Mouse (Mus musculus): ENCODE measurements around the gene Mrps34.
A peak's percentile ranks its signal among the peaks of the same experiment; 100 is the strongest.

DNA sequence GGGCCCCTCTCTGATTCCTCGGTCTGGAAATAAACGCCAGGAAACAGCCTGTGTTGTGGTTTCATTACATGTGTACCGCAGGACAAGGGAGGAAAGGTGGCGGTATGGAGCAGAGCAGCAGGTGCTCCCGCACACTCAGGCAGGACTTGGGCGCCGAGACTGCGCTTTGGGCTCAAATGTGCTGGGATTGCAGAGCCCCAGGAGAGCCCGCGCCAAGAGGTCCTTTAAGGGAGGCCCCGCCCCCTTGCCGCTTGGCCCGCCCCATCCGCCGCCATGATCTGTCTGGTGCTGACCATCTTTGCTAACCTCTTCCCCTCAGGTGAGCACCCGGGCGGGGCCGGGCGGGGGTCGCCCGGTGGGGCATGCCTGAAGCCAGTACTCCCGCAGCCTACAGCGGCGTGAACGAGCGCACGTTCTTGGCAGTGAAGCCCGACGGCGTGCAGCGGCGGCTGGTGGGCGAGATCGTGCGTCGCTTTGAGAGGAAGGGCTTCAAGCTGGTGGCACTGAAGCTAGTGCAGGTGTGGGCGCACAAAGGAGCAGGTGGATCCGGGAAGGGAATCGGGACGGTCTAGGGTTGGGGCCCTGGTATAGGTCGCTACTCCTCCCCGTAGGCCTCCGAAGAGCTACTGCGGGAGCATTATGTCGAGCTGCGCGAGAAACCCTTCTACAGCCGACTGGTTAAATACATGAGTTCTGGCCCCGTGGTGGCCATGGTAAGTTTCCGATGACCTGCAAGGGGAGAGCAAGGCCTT lies 1.5 kb downstream of the Mrps34 start, which contains the start of gene Nme3:
- TF ChIP-seq CTCF (IDR thresholded peaks at IDR 0.05; ENCODE audit: borderline replicate concordance, extremely low read depth, insufficient read depth, insufficient read length) = peak; percentile 13; the same call in 1 of the 2 replicates
- TF ChIP-seq POLR2A (IDR thresholded peaks at IDR 0.05; ENCODE audit: borderline replicate concordance, extremely low read depth, insufficient read depth, insufficient read length, poor library complexity, severe bottlenecking) = no peak

Measured in brain, embryonic 14.5 days (tissue).